Mouse (Mus musculus): Measurements from ENCODE around the gene Ola1.

- TF ChIP-seq CTCF (IDR thresholded peaks at IDR 0.05; ENCODE audit: borderline replicate concordance, insufficient read depth, low read depth, low read length) (no peak), POLR2A (IDR thresholded peaks at IDR 0.05; ENCODE audit: borderline replicate concordance, insufficient read depth, low read length) (no peak)
Observed at GRCm38 (mm10) chr2:73263794-73264610, 45.3 kb upstream of the Ola1 start.

All from cerebellum, adult 2 months (tissue).